Mouse (Mus musculus) midbrain, postnatal 0 days (tissue): ENCODE measurements around the gene Hspb7. TPM values are rescaled to one million over a fixed set of nuclear protein-coding genes. Genes with fewer than 3 reads are reported as not detected.

ENCODE experiments used
- ATAC-seq: fragments of 200-750 bp; cut with Nextera tagmentation; 2 replicates; pipeline ENCODE4 v1.8.0; 2017; ENCODE audit warnings: moderate number of reproducible peaks, mild to moderate bottlenecking, moderate TSS enrichment, moderate library complexity; ENCODE audit not compliant: low FRiP score
- DNase-seq: peaks from one replicate; pipeline ENCODE4 v3.0.0-alpha.2; 2015; ENCODE audit warnings: low spot score
- H3K27ac ChIP-seq: fragments of 300-500 bp; sonication (generic); 2 replicates; pipeline ENCODE4 v1.5.1; 2014; ENCODE audit warnings: low read depth, mild to moderate bottlenecking, low read length, mixed read lengths
- H3K27me3 ChIP-seq: fragments of 300-500 bp; sonication (generic); 2 replicates; pipeline ENCODE4 v1.6.1; 2014; ENCODE audit warnings: low read length, control low read depth, mixed read lengths; ENCODE audit not compliant: insufficient read depth
- H3K36me3 ChIP-seq: fragments of 300-500 bp; sonication (generic); 2 replicates; pipeline ENCODE4 v1.6.1; 2014; ENCODE audit warnings: low read length, control low read depth, mixed read lengths; ENCODE audit not compliant: insufficient read depth
- H3K4me1 ChIP-seq: fragments of 300-500 bp; sonication (generic); 2 replicates; pipeline ENCODE4 v1.6.1; 2014; ENCODE audit warnings: mild to moderate bottlenecking, control low read depth, antibody characterized with exemption, low read length, mixed read lengths; ENCODE audit not compliant: insufficient read depth
- H3K4me2 ChIP-seq: fragments of 300-500 bp; sonication (generic); 2 replicates; pipeline ENCODE4 v1.6.1; 2014; ENCODE audit warnings: low read depth, mild to moderate bottlenecking, low read length, mixed read lengths; ENCODE audit not compliant: poor library complexity, severe bottlenecking
- H3K4me3 ChIP-seq: fragments of 300-500 bp; sonication (generic); 2 replicates; pipeline ENCODE4 v1.5.1; 2014; ENCODE audit warnings: low read depth, mild to moderate bottlenecking, low read length, moderate library complexity
- H3K9ac ChIP-seq: fragments of 300-500 bp; sonication (generic); replicated peaks from 2 replicates; pipeline ENCODE4 v1.6.1; 2014; ENCODE audit warnings: mild to moderate bottlenecking, low read length, moderate library complexity, mixed read lengths; ENCODE audit not compliant: poor library complexity, severe bottlenecking
- H3K9me3 ChIP-seq: fragments of 300-500 bp; sonication (generic); 2 replicates; pipeline ENCODE4 v1.6.1; 2016; ENCODE audit warnings: low read length, control low read depth
- CTCF ChIP-seq: IDR thresholded peaks from 2 replicates; pipeline ENCODE4 v1.5.1; 2016; ENCODE audit warnings: antibody characterized with exemption, mild to moderate bottlenecking
- WGBS: fragments of 180-500 bp; shearing (Covaris S2); extraction: QIAGEN DNeasy Blood & Tissue Kit; methylation state at CpG from one replicate; pipeline ENCODE4 v1.1.7; 2014; 5-methylcytosine and 5-hydroxymethylcytosine counted together
- polyA plus RNA-seq: library from polyadenylated mRNA; unstranded; fragments of >200 nt; fragmentation: Nextera tagmentation; extraction: Ambion mirVana; gene quantifications from 2 replicates; pipeline ENCODE4 v1.2.1, GENCODE M21; 2015
- total RNA-seq: library from RNA; depleted of rRNA; stranded (reverse); fragments of >200 nt; gene quantifications from 2 replicates; pipeline ENCODE4 v1.2.3, GENCODE M21; 2014; rRNA removed

Gene Hspb7
- 0.05 TPM in 1 of 2 replicates, not detected in the other for total RNA-seq
- 0.10 and 0.12 TPM in 2 replicates for polyA plus RNA-seq

- WGBS = 61% methylated on average over 9 of the region's 9 CpGs
- H3K4me1 ChIP-seq = no peaks in the 10 kb centered on the region
- H3K4me2 ChIP-seq = no peak within 1 kb of the TSS
- ATAC-seq (no peak), DNase-seq (no peak)
- H3K4me3 ChIP-seq = no peak within 1 kb of the TSS
- no peaks in the 10 kb centered on the region for H3K27me3 ChIP-seq
- no peaks in the 10 kb centered on the region for H3K36me3 ChIP-seq
- no peaks in the 10 kb centered on the region for H3K9me3 ChIP-seq
- H3K27ac ChIP-seq = no peak within 1 kb of the TSS
- no peak for TF ChIP-seq CTCF
- H3K9ac ChIP-seq = 0 out of 2 replicates have a peak within 1 kb of the TSS, but pooled peaks have one; percentile 8
These were observed at the start of gene Hspb7 for GRCm38 (mm10) chr4:141420192-141420829. TSS of gene Hspb7 (plus strand) at chr4:141420779.

- no peak overlapping the region for H3K27ac ChIP-seq
- no peak overlapping the region for H3K4me2 ChIP-seq
- no peaks in the 10 kb centered on the region for H3K4me1 ChIP-seq
- no peak for ATAC-seq
- DNase-seq = no peak
- H3K9me3 ChIP-seq = no peaks in the 10 kb centered on the region
- no peak for TF ChIP-seq CTCF
- no peaks in the 10 kb centered on the region for H3K27me3 ChIP-seq
- no peak overlapping the region for H3K9ac ChIP-seq
- H3K4me3 ChIP-seq = no peak overlapping the region
- WGBS = 95% methylated on average over 5 of the region's 5 CpGs
- no peaks in the 10 kb centered on the region for H3K36me3 ChIP-seq
These were observed 48.2 kb upstream of the Hspb7 start for GRCm38 (mm10) chr4:141372426-141372825.

- Histone ChIP-seq H3K4me2 (no peak overlapping the region), H3K36me3 (peaks cover 32% of the 10 kb centered on the region), H3K9ac (no peak overlapping the region), H3K27ac (no peak overlapping the region), H3K9me3 (no peaks in the 10 kb centered on the region), H3K27me3 (peaks cover 3% of the 10 kb centered on the region; the same call in 1 of the 2 replicates), H3K4me3 (no peak overlapping the region), H3K4me1 (no peaks in the 10 kb centered on the region)
- DNase-seq (no peak), ATAC-seq (no peak)
- 51% methylated on average over 8 of the region's 8 CpGs for WGBS
- TF ChIP-seq CTCF = no peak
These were observed 40.9 kb upstream of the Hspb7 start for GRCm38 (mm10) chr4:141379674-141380073.

- Histone ChIP-seq H3K36me3 (peaks cover 32% of the 10 kb centered on the region), H3K9ac (no peak overlapping the region), H3K9me3 (no peaks in the 10 kb centered on the region), H3K4me2 (peak overlapping the region; percentile 33), H3K27ac (no peak overlapping the region), H3K4me1 (no peaks in the 10 kb centered on the region), H3K4me3 (no peak overlapping the region), H3K27me3 (peaks cover 3% of the 10 kb centered on the region; the same call in 1 of the 2 replicates)
- ATAC-seq = no peak
- WGBS = 17% methylated on average over 24 of the region's 25 CpGs
- no peak for TF ChIP-seq CTCF
- DNase-seq = no peak
These were observed 38.2 kb upstream of the Hspb7 start for GRCm38 (mm10) chr4:141382406-141382805.

DNA sequence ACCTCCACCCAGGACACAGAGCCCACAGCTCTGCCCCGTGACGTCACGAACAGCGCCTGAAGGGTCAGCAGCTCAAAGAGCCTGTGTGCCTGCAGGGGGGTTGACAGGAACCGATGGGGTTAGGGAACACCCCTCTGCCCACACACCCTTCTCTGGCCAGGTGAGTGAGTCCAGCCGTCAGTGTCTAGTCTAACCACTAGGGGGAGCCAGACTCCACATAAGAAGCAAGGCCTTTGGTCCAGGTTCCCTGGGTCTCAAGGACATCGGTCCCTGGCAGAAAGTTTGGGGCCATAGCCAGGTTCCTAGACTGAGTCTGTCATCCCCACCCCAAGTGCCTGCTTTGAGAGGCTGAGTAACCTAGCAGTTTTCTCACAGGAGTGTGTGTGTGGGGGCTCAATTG lies 35.3 kb upstream of the Hspb7 start:
- H3K4me1 ChIP-seq = no peaks in the 10 kb centered on the region
- peaks cover 26% of the 10 kb centered on the region for H3K36me3 ChIP-seq
- no peak overlapping the region for H3K4me2 ChIP-seq
- H3K27me3 ChIP-seq = peaks cover 3% of the 10 kb centered on the region; the same call in 1 of the 2 replicates
- H3K4me3 ChIP-seq = no peak overlapping the region
- ATAC-seq (no peak), DNase-seq (peak; percentile 85)
- no peak overlapping the region for H3K27ac ChIP-seq
- 0% methylated on average over 7 of the region's 7 CpGs for WGBS
- peak; percentile 92 for TF ChIP-seq CTCF
- no peaks in the 10 kb centered on the region for H3K9me3 ChIP-seq
- H3K9ac ChIP-seq = no peak overlapping the region

DNA sequence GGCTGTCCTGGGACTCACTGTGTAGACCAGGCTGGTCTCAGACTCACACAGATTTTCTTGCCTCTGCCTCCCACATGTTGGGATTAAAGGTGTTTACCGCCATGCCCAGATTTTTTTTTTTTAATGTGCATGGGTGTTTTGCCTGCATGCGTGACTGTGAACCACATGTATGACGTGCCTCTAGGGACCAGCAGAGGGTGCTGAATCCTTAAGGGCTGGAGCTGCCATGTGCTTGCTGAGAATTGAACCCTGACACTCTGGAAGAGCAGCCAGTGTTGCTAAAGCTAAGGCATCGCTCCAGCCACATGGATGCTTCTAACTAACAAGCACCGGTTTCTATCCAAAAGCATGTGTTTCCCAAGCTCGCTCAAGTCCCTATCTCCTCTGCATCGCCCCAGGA lies 34.4 kb upstream of the Hspb7 start:
- no peak overlapping the region for H3K4me2 ChIP-seq
- ATAC-seq (no peak), DNase-seq (no peak)
- peaks cover 3% of the 10 kb centered on the region; the same call in 1 of the 2 replicates for H3K27me3 ChIP-seq
- no peaks in the 10 kb centered on the region for H3K4me1 ChIP-seq
- no peak overlapping the region for H3K4me3 ChIP-seq
- H3K27ac ChIP-seq = no peak overlapping the region
- no peak overlapping the region for H3K9ac ChIP-seq
- peak; percentile 41 for TF ChIP-seq CTCF
- H3K9me3 ChIP-seq = no peaks in the 10 kb centered on the region
- H3K36me3 ChIP-seq = peaks cover 17% of the 10 kb centered on the region; the same call in 1 of the 2 replicates
- WGBS = 70% methylated on average over 7 of the region's 7 CpGs
